Mouse (Mus musculus) gastrocnemius, postnatal 36 days (tissue): ENCODE measurements around the gene Slc7a11. TPM values are rescaled to one million over a fixed set of nuclear protein-coding genes. Genes with fewer than 3 reads are reported as not detected.

ENCODE experiments used
- DNase-seq, 2 experiments: peaks; one replicate each; pipeline ENCODE4 v3.0.0; 2022
- intact Hi-C: fragments of 180-260 bp; cut with DNase I; formaldehyde crosslinking; loops from one replicate; pipeline ENCODE4 v1.15.1; 2025
- total RNA-seq, 2 experiments: library from RNA; stranded (reverse); gene quantifications; 2 replicates each; pipeline ENCODE4 v1.2.3; 2021

Slc7a11 gene
- total RNA-seq, 2 experiments from 2014 or later: 0.20 to 0.36 TPM

GRCm38 (mm10) chr3:49893945-49894344 lies 549.5 kb downstream of the Slc7a11 start:
- DNase-seq: no peak
- intact Hi-C loops: no loop called here

- intact Hi-C loops: no loop called here
- no peak for DNase-seq
These were observed 556.1 kb downstream of the Slc7a11 start for GRCm38 (mm10) chr3:49887359-49887758.

GRCm38 (mm10) chr3:49886220-49886945 lies 557.0 kb downstream of the Slc7a11 start:
- DNase-seq: no peak
- intact Hi-C loops: no loop called here

- DNase-seq: no peak
- intact Hi-C loops: no loop called here
These were observed 562.9 kb downstream of the Slc7a11 start for GRCm38 (mm10) chr3:49880496-49880895.

GRCm38 (mm10) chr3:49870786-49871185 lies 572.6 kb downstream of the Slc7a11 start:
- intact Hi-C loops: no loop called here
- DNase-seq: no peak

- no peak for DNase-seq
- intact Hi-C loops: no loop called here
These were observed 575.3 kb downstream of the Slc7a11 start for GRCm38 (mm10) chr3:49867951-49868584.

GRCm38 (mm10) chr3:49867147-49867950 lies 576.1 kb downstream of the Slc7a11 start:
- DNase-seq: no peak
- intact Hi-C loops: no loop called here

GRCm38 (mm10) chr3:49866061-49866515 lies 577.3 kb downstream of the Slc7a11 start:
- intact Hi-C loops: no loop called here
- no peak for DNase-seq

GRCm38 (mm10) chr3:49856797-49857196 lies 586.6 kb downstream of the Slc7a11 start:
- intact Hi-C loops: no loop called here
- no peak for DNase-seq

GRCm38 (mm10) chr3:49854277-49854676 lies 589.1 kb downstream of the Slc7a11 start:
- DNase-seq: no peak
- intact Hi-C loops: no loop called here

GRCm38 (mm10) chr3:49842971-49843370 lies 600.4 kb downstream of the Slc7a11 start:
- intact Hi-C loops: no loop called here
- no peak for DNase-seq
